Comparison of ENCODE assay signal across 18 mouse cellular contexts in genomic region chr17:67052624-67053314, GRCm38 (mm10).
DNase-seq lines count a peak whose midpoint lies in the region; ATAC-seq and TF ChIP-seq lines count a peak whose summit lies in the region.
"Had no signal": no experiment of that assay in that cellular context is flagged by ENCODE, and none has a peak within 500 bp of the region (broad histone marks: within the 10 kb centered on the region; RNA-seq: fewer than 3 reads in every experiment).

No protein-coding gene starts in this region.

- no peak for ATAC-seq in cerebellum, adult (ENCODE audit: insufficient number of reproducible peaks, low FRiP score, low TSS enrichment)
- ATAC-seq in heart, postnatal 0 days (ENCODE audit: insufficient read depth, low read depth), result peak; percentile 39
- no peak for ATAC-seq in midbrain, embryonic 11.5 days (ENCODE audit: low FRiP score)
- ATAC-seq in midbrain, embryonic 13.5 days, result no peak
- ATAC-seq in hindbrain, embryonic 16.5 days, result peak; percentile 75
- ATAC-seq in intestine, embryonic 16.5 days, result no peak
- ATAC-seq: forebrain, embryonic 15.5 days had no signal

- DNase-seq in cerebellum, postnatal 10 days, result peak; percentile 35 to 42
- no peak for DNase-seq in heart, postnatal 0 days (ENCODE audit: low spot score)
- DNase-seq in heart, adult 11 months, result no peak
- DNase-seq in midbrain, embryonic 11.5 days (ENCODE audit: low spot score, missing footprints), result peak; percentile 83
- DNase-seq: adrenal gland, postnatal 36 days; cerebellum, adult 9-11 months; kidney, adult 8-10 months; kidney, postnatal 36 days; layer of hippocampus, adult 9-11 months; lung, postnatal 10 days; right cerebral cortex, adult 18-20 months; thymus, adult 18-20 months had no signal

- H3K9me3 ChIP-seq in heart, postnatal 0 days (replicated peaks; ENCODE audit: control insufficient read depth, low read length), result no peaks in the 10 kb centered on the region
- no peaks in the 10 kb centered on the region for H3K9me3 ChIP-seq in midbrain, embryonic 11.5 days (ENCODE audit: control insufficient read depth, low read length)
- no peaks in the 10 kb centered on the region for H3K9me3 ChIP-seq in midbrain, embryonic 13.5 days
- H3K9me3 ChIP-seq in hindbrain, embryonic 16.5 days (ENCODE audit: control insufficient read depth, low read length), result no peaks in the 10 kb centered on the region
- H3K9me3 ChIP-seq in intestine, embryonic 16.5 days (ENCODE audit: control insufficient read depth, low read length), result no peaks in the 10 kb centered on the region
- H3K9me3 ChIP-seq: forebrain, embryonic 15.5 days; liver, embryonic 15.5 days had no signal

- H3K4me2 ChIP-seq in heart, postnatal 0 days (ENCODE audit: low read depth, low read length), result no peak overlapping the region
- no peak overlapping the region for H3K4me2 ChIP-seq in midbrain, embryonic 11.5 days
- no peak overlapping the region for H3K4me2 ChIP-seq in midbrain, embryonic 13.5 days (replicated peaks)
- H3K4me2 ChIP-seq in hindbrain, embryonic 16.5 days (ENCODE audit: low read length), result no peak overlapping the region
- H3K4me2 ChIP-seq in intestine, embryonic 16.5 days (ENCODE audit: low read depth, low read length), result no peak overlapping the region
- H3K4me2 ChIP-seq: forebrain, embryonic 15.5 days; liver, embryonic 15.5 days had no signal

- no peak overlapping the region for H3K27ac ChIP-seq in heart, postnatal 0 days (ENCODE audit: low read depth)
- H3K27ac ChIP-seq in midbrain, embryonic 11.5 days (ENCODE audit: low read depth, low read length), result no peak overlapping the region
- H3K27ac ChIP-seq in midbrain, embryonic 13.5 days, result no peak overlapping the region
- no peak overlapping the region; the same call in 1 of the 2 replicates for H3K27ac ChIP-seq in hindbrain, embryonic 16.5 days (ENCODE audit: low read depth, low read length)
- no peak overlapping the region for H3K27ac ChIP-seq in intestine, embryonic 16.5 days (ENCODE audit: low read length)
- H3K27ac ChIP-seq: forebrain, embryonic 15.5 days; liver, embryonic 15.5 days had no signal

- H3K9ac ChIP-seq in heart, postnatal 0 days (replicated peaks; ENCODE audit: low read depth, low read length), result no peak overlapping the region
- H3K9ac ChIP-seq in midbrain, embryonic 11.5 days (ENCODE audit: low read length), result no peak overlapping the region
- H3K9ac ChIP-seq in midbrain, embryonic 13.5 days (replicated peaks), result no peak overlapping the region
- H3K9ac ChIP-seq in hindbrain, embryonic 16.5 days (ENCODE audit: low read depth, low read length), result no peak overlapping the region
- no peak overlapping the region for H3K9ac ChIP-seq in intestine, embryonic 16.5 days (ENCODE audit: low read depth, low read length)
- H3K9ac ChIP-seq: forebrain, embryonic 15.5 days; liver, embryonic 15.5 days had no signal

- no peaks in the 10 kb centered on the region for H3K36me3 ChIP-seq in heart, postnatal 0 days (replicated peaks; ENCODE audit: control insufficient read depth, insufficient read depth, low read length)
- H3K36me3 ChIP-seq in midbrain, embryonic 11.5 days (ENCODE audit: control insufficient read depth, insufficient read depth, low read length), result no peaks in the 10 kb centered on the region
- H3K36me3 ChIP-seq in midbrain, embryonic 13.5 days, result no peaks in the 10 kb centered on the region
- H3K36me3 ChIP-seq in hindbrain, embryonic 16.5 days (ENCODE audit: control insufficient read depth, insufficient read depth, low read length), result no peaks in the 10 kb centered on the region
- no peaks in the 10 kb centered on the region for H3K36me3 ChIP-seq in intestine, embryonic 16.5 days (ENCODE audit: control insufficient read depth, insufficient read depth, low read length)
- H3K36me3 ChIP-seq: forebrain, embryonic 15.5 days; liver, embryonic 15.5 days had no signal

- no peaks in the 10 kb centered on the region for H3K27me3 ChIP-seq in heart, postnatal 0 days (ENCODE audit: control insufficient read depth, insufficient read depth, low read length)
- no peaks in the 10 kb centered on the region for H3K27me3 ChIP-seq in midbrain, embryonic 11.5 days (ENCODE audit: control insufficient read depth, insufficient read depth, low read length)
- no peaks in the 10 kb centered on the region for H3K27me3 ChIP-seq in midbrain, embryonic 13.5 days
- no peaks in the 10 kb centered on the region for H3K27me3 ChIP-seq in hindbrain, embryonic 16.5 days (replicated peaks; ENCODE audit: control insufficient read depth, insufficient read depth, low read length)
- no peaks in the 10 kb centered on the region for H3K27me3 ChIP-seq in intestine, embryonic 16.5 days (replicated peaks; ENCODE audit: control insufficient read depth, insufficient read depth, low read length)
- H3K27me3 ChIP-seq: forebrain, embryonic 15.5 days; liver, embryonic 15.5 days had no signal

- H3K4me1 ChIP-seq in heart, postnatal 0 days (ENCODE audit: control insufficient read depth, insufficient read depth), result no peaks in the 10 kb centered on the region
- H3K4me1 ChIP-seq in midbrain, embryonic 11.5 days (ENCODE audit: control insufficient read depth, insufficient read depth, low read length), result peaks cover under 1% of the 10 kb centered on the region; the same call in 1 of the 2 replicates
- peaks cover 21% of the 10 kb centered on the region for H3K4me1 ChIP-seq in midbrain, embryonic 13.5 days (replicated peaks)
- peaks cover 10% of the 10 kb centered on the region for H3K4me1 ChIP-seq in hindbrain, embryonic 16.5 days (ENCODE audit: control insufficient read depth, insufficient read depth, low read depth, low read length)
- no peaks in the 10 kb centered on the region for H3K4me1 ChIP-seq in intestine, embryonic 16.5 days (ENCODE audit: control insufficient read depth, insufficient read depth, low read length)
- H3K4me1 ChIP-seq: liver, embryonic 15.5 days had no signal

- no peak overlapping the region for H3K4me3 ChIP-seq in heart, postnatal 0 days (ENCODE audit: low read depth, low read length)
- no peak overlapping the region for H3K4me3 ChIP-seq in midbrain, embryonic 11.5 days (ENCODE audit: low read depth, low read length)
- H3K4me3 ChIP-seq in midbrain, embryonic 13.5 days (replicated peaks), result no peak overlapping the region
- H3K4me3 ChIP-seq in hindbrain, embryonic 16.5 days (ENCODE audit: low read length), result no peak overlapping the region
- H3K4me3 ChIP-seq in intestine, embryonic 16.5 days (ENCODE audit: low read length), result no peak overlapping the region
- H3K4me3 ChIP-seq: forebrain, embryonic 15.5 days; liver, embryonic 15.5 days had no signal

- no peak for TF ChIP-seq EP300 in heart, postnatal 0 days (IDR thresholded peaks at IDR 0.05; ENCODE audit: low read depth)

- WGBS in heart, postnatal 0 days, result 52% methylated on average over 11 of the region's 11 CpGs
- WGBS in midbrain, embryonic 11.5 days, result 79% methylated on average over 11 of the region's 11 CpGs
- WGBS in midbrain, embryonic 13.5 days, result 50% methylated on average over 11 of the region's 11 CpGs
- 48% methylated on average over 11 of the region's 11 CpGs for WGBS in hindbrain, embryonic 16.5 days
- WGBS in intestine, embryonic 16.5 days, result 72% methylated on average over 11 of the region's 11 CpGs

- no peak for TF ChIP-seq CTCF in heart, postnatal 0 days (IDR thresholded peaks at IDR 0.05; ENCODE audit: low read depth)

Comparison
In these comparisons a context has a peak if more than half of its experiments do, and no peak if none do; other contexts are left out.
1. DNase-seq: peak in cerebellum, postnatal 10 days (2 of 2) and midbrain, embryonic 11.5 days (single experiment); none in heart, postnatal 0 days (single experiment) and heart, adult 11 months (single experiment).
2. ATAC-seq: peak in heart, postnatal 0 days (single experiment) and hindbrain, embryonic 16.5 days (single experiment); none in cerebellum, adult (single experiment), midbrain, embryonic 11.5 days (single experiment), midbrain, embryonic 13.5 days (single experiment) and intestine, embryonic 16.5 days (single experiment).